Mouse (Mus musculus) embryonic facial prominence, embryonic 11.5 days (tissue): Measurements from ENCODE around the gene Mthfsd. TPM values are rescaled to one million over a fixed set of nuclear protein-coding genes. Genes with fewer than 3 reads are reported as not detected.

ENCODE experiments used
- ATAC-seq: fragments of 200-750 bp; cut with Nextera tagmentation; replicated peaks from 2 replicates; pipeline ENCODE4 v1.8.0; 2017; ENCODE audit warnings: low read depth; ENCODE audit not compliant: insufficient number of reproducible peaks, low FRiP score, low TSS enrichment
- DNase-seq: peaks from one replicate; pipeline ENCODE4 v3.0.0-alpha.2; 2015; ENCODE audit warnings: low spot score
- H3K27ac ChIP-seq: fragments of 300-500 bp; sonication (generic); replicated peaks from 2 replicates; pipeline ENCODE4 v1.5.1; 2014; ENCODE audit warnings: mild to moderate bottlenecking, low read depth, low read length, control low read depth
- H3K27me3 ChIP-seq: fragments of 300-500 bp; sonication (generic); 2 replicates; pipeline ENCODE4 v1.6.1; 2014; ENCODE audit warnings: mild to moderate bottlenecking, low read length, moderate library complexity, mixed read lengths; ENCODE audit not compliant: control insufficient read depth, insufficient read depth
- H3K36me3 ChIP-seq: fragments of 300-500 bp; sonication (generic); replicated peaks from 2 replicates; pipeline ENCODE4 v1.6.1; 2014; ENCODE audit warnings: low read depth, mild to moderate bottlenecking, low read length, moderate library complexity, mixed read lengths; ENCODE audit not compliant: control insufficient read depth, insufficient read depth
- H3K4me1 ChIP-seq: fragments of 300-500 bp; sonication (generic); 2 replicates; pipeline ENCODE4 v1.6.1; 2014; ENCODE audit warnings: low read length, mixed read lengths; ENCODE audit not compliant: control insufficient read depth, insufficient read depth
- H3K4me2 ChIP-seq: fragments of 300-500 bp; sonication (generic); 2 replicates; pipeline ENCODE4 v1.6.1; 2014; ENCODE audit warnings: low read depth, mild to moderate bottlenecking, control low read depth, low read length, moderate library complexity
- H3K4me3 ChIP-seq: fragments of 300-500 bp; sonication (generic); 2 replicates; pipeline ENCODE4 v1.5.1; 2014; ENCODE audit warnings: low read depth, low read length, control low read depth
- H3K9ac ChIP-seq: fragments of 300-500 bp; sonication (generic); replicated peaks from 2 replicates; pipeline ENCODE4 v1.6.1; 2014; ENCODE audit warnings: mild to moderate bottlenecking, control low read depth, low read length
- H3K9me3 ChIP-seq: fragments of 300-500 bp; sonication (generic); replicated peaks from 2 replicates; pipeline ENCODE4 v1.6.1; 2016; ENCODE audit warnings: mild to moderate bottlenecking, low read length, inconsistent platforms, mixed read lengths; ENCODE audit not compliant: control insufficient read depth
- WGBS: fragments of 180-500 bp; shearing (Covaris S2); extraction: QIAGEN DNeasy Blood & Tissue Kit; methylation state at CpG from one replicate; pipeline ENCODE4 v1.1.7; 2014; 5-methylcytosine and 5-hydroxymethylcytosine counted together
- polyA plus RNA-seq: library from polyadenylated mRNA; unstranded; fragments of >200 nt; fragmentation: Nextera tagmentation; extraction: Ambion mirVana; gene quantifications from 2 replicates; pipeline ENCODE4 v1.2.1, GENCODE M21; 2014

The Mthfsd gene
- polyA plus RNA-seq, 1 experiment from 2014 or later, result 50.0 TPM

GRCm38 (mm10) chr8:121120456-121121419 lies 12.5 kb upstream of the Mthfsd start:
- WGBS, result 8% methylated on average over 17 of the region's 17 CpGs
- Histone ChIP-seq H3K36me3 (no peaks in the 10 kb centered on the region), H3K4me2 (peak overlapping the region; percentile 46), H3K27ac (no peak overlapping the region), H3K9ac (peak overlapping the region; percentile 68), H3K4me3 (peak overlapping the region; percentile 67), H3K27me3 (peaks cover 73% of the 10 kb centered on the region), H3K4me1 (peaks cover 8% of the 10 kb centered on the region), H3K9me3 (no peaks in the 10 kb centered on the region)
- DNase-seq (peak; percentile 12), ATAC-seq (no peak)

- DNase-seq, result peak; percentile 11
- Histone ChIP-seq H3K9ac (peak overlapping the region; percentile 68), H3K4me3 (peak overlapping the region; percentile 67)
Observed at GRCm38 (mm10) chr8:121119635-121120455, 11.7 kb upstream of the Mthfsd start.

GRCm38 (mm10) chr8:121118634-121119420 lies 10.6 kb upstream of the Mthfsd start:
- Histone ChIP-seq H3K9me3 (no peaks in the 10 kb centered on the region), H3K4me2 (peak overlapping the region; percentile 88), H3K4me3 (peak overlapping the region; percentile 67), H3K36me3 (no peaks in the 10 kb centered on the region), H3K4me1 (peaks cover 5% of the 10 kb centered on the region), H3K27me3 (peaks cover 68% of the 10 kb centered on the region), H3K27ac (no peak overlapping the region), H3K9ac (peak overlapping the region; percentile 68)
- DNase-seq (peak; percentile 43), ATAC-seq (no peak)
- WGBS, result 1% methylated on average over 18 of the region's 18 CpGs

More at GRCm38 (mm10) chr8:121119635-121120455, 11.7 kb upstream of the Mthfsd start:
- H3K27ac ChIP-seq, result no peak overlapping the region
- H3K4me1 ChIP-seq, result peaks cover 7% of the 10 kb centered on the region
- peaks cover 74% of the 10 kb centered on the region for H3K27me3 ChIP-seq
- H3K9me3 ChIP-seq, result no peaks in the 10 kb centered on the region
- H3K4me2 ChIP-seq, result peak overlapping the region; percentile 46
- H3K36me3 ChIP-seq, result no peaks in the 10 kb centered on the region
- no peak for ATAC-seq
- WGBS, result 4% methylated on average over 12 of the region's 12 CpGs

- Histone ChIP-seq H3K36me3 (no peaks in the 10 kb centered on the region), H3K4me1 (peaks cover 9% of the 10 kb centered on the region), H3K27me3 (peaks cover 62% of the 10 kb centered on the region), H3K9me3 (no peaks in the 10 kb centered on the region), H3K4me3 (peak overlapping the region; percentile 67), H3K9ac (peak overlapping the region; percentile 85), H3K27ac (peak overlapping the region; percentile 89), H3K4me2 (peak overlapping the region; percentile 88)
- ATAC-seq (no peak), DNase-seq (peak; percentile 33)
- WGBS, result under 1% methylated on average over 28 of the region's 28 CpGs
Observed at GRCm38 (mm10) chr8:121117906-121118305, 9.7 kb upstream of the Mthfsd start.

- under 1% methylated on average over 58 of the region's 62 CpGs for WGBS
- Histone ChIP-seq H3K27ac (peak overlapping the region; percentile 89), H3K4me2 (peak overlapping the region; percentile 88), H3K9me3 (no peaks in the 10 kb centered on the region), H3K9ac (peak overlapping the region; percentile 85), H3K4me3 (peak overlapping the region; percentile 67), H3K4me1 (peaks cover 9% of the 10 kb centered on the region), H3K36me3 (no peaks in the 10 kb centered on the region), H3K27me3 (peaks cover 55% of the 10 kb centered on the region)
- ATAC-seq, result 0 out of 2 replicates have a peak, but pooled peaks have one; percentile 22
- DNase-seq, result peak; percentile 56
Observed at GRCm38 (mm10) chr8:121117186-121117651, 9.0 kb upstream of the Mthfsd start.

- peak overlapping the region; percentile 67 for H3K4me3 ChIP-seq
- peaks cover 50% of the 10 kb centered on the region for H3K27me3 ChIP-seq
- H3K9me3 ChIP-seq, result no peaks in the 10 kb centered on the region
- no peaks in the 10 kb centered on the region for H3K36me3 ChIP-seq
- peak overlapping the region; percentile 88 for H3K4me2 ChIP-seq
- peaks cover 9% of the 10 kb centered on the region for H3K4me1 ChIP-seq
- ATAC-seq, result peak; percentile 52; the same call in 1 of the 2 replicates
- H3K9ac ChIP-seq, result peak overlapping the region; percentile 85
- H3K27ac ChIP-seq, result peak overlapping the region; percentile 89
- under 1% methylated on average over 55 of the region's 55 CpGs for WGBS
- peak; percentile 56 for DNase-seq
Observed at GRCm38 (mm10) chr8:121116591-121117185, 8.5 kb upstream of the Mthfsd start.

- peak within 1 kb of the TSS; percentile 85 for H3K9ac ChIP-seq
- peak within 1 kb of the TSS; percentile 89 for H3K27ac ChIP-seq
- no peaks in the 10 kb centered on the region for H3K9me3 ChIP-seq
- DNase-seq (peak; percentile 96), ATAC-seq (0 out of 2 replicates have a peak, but pooled peaks have one; percentile 13)
- no peaks in the 10 kb centered on the region for H3K36me3 ChIP-seq
- H3K4me2 ChIP-seq, result peak within 1 kb of the TSS; percentile 88
- under 1% methylated on average over 25 of the region's 25 CpGs for WGBS
- H3K4me1 ChIP-seq, result peaks cover 9% of the 10 kb centered on the region
- H3K4me3 ChIP-seq, result peak within 1 kb of the TSS; percentile 67
- H3K27me3 ChIP-seq, result peaks cover 45% of the 10 kb centered on the region
Observed at GRCm38 (mm10) chr8:121115948-121116347, 7.8 kb upstream of the Mthfsd start, which contains the start of gene Foxc2. Gene Foxc2, plus strand, starts transcription at chr8:121116171.
